Mouse (Mus musculus) cerebellum, postnatal 10 days (tissue): ENCODE results near the gene Cdip1.
"Not testable (repeated sequence)": the region's sequence is repeated elsewhere in the genome, so short reads cannot be mapped to it uniquely, and the experiment has no call there.

ENCODE experiments used
- DNase-seq, 2 experiments: peaks; one replicate each; pipeline ENCODE4 v3.0.0; 2021; ENCODE audit warnings: mixed read lengths in 2 of 2

Cdip1 gene

GRCm38 (mm10) chr16:4789810-4790559, at the start of gene Cdip1:
Cdip1 (minus strand) TSS chr16:4790292.
- DNase-seq: peak; percentile 98

GRCm38 (mm10) chr16:4839552-4839951, 49.5 kb upstream of the Cdip1 start:
- no peak for DNase-seq

GRCm38 (mm10) chr16:4837631-4838030, 47.5 kb upstream of the Cdip1 start:
- no peak for DNase-seq

GRCm38 (mm10) chr16:4835191-4835590, 45.1 kb upstream of the Cdip1 start, which contains the start of gene 4930562C15Rik:
4930562C15Rik (plus strand) TSS chr16:4835416.
- no peak for DNase-seq

GRCm38 (mm10) chr16:4833858-4834257, 43.8 kb upstream of the Cdip1 start:
- DNase-seq: no peak

- DNase-seq: peak; percentile 34 to 38
These were observed 41.7 kb upstream of the Cdip1 start for GRCm38 (mm10) chr16:4831650-4832419.

GRCm38 (mm10) chr16:4829271-4829900, 39.3 kb upstream of the Cdip1 start:
- no peak for DNase-seq

- DNase-seq: no peak
These were observed 37.5 kb upstream of the Cdip1 start for GRCm38 (mm10) chr16:4827639-4828038.

- DNase-seq: not testable (repeated sequence)
These were observed 34.4 kb upstream of the Cdip1 start for GRCm38 (mm10) chr16:4824466-4824865.

GRCm38 (mm10) chr16:4818349-4818748, 28.3 kb upstream of the Cdip1 start:
- DNase-seq: no peak

- no peak for DNase-seq
These were observed 6.5 kb upstream of the Cdip1 start for GRCm38 (mm10) chr16:4796631-4797030.

- DNase-seq: no peak
These were observed 1.2 kb upstream of the Cdip1 start for GRCm38 (mm10) chr16:4791332-4791731.

GRCm38 (mm10) chr16:4789311-4789768, 752 bp downstream of the Cdip1 start:
- DNase-seq: peak; percentile 70 to 71

GRCm38 (mm10) chr16:4788176-4788575, 1.9 kb downstream of the Cdip1 start:
- no peak for DNase-seq

- no peak for DNase-seq
These were observed 4.4 kb downstream of the Cdip1 start for GRCm38 (mm10) chr16:4785706-4786105.

GRCm38 (mm10) chr16:4782515-4782914, 7.6 kb downstream of the Cdip1 start:
- no peak for DNase-seq

GRCm38 (mm10) chr16:4781524-4782196, 8.4 kb downstream of the Cdip1 start:
- peak; percentile 86 to 90 for DNase-seq

GRCm38 (mm10) chr16:4778940-4779339, 11.2 kb downstream of the Cdip1 start:
- DNase-seq: no peak

- peak in 1 of 2 experiments; percentile 22 for DNase-seq
These were observed 12.0 kb downstream of the Cdip1 start for GRCm38 (mm10) chr16:4777905-4778609.

- DNase-seq: peak; percentile 53 to 57
These were observed 12.8 kb downstream of the Cdip1 start for GRCm38 (mm10) chr16:4777171-4777904.

- DNase-seq: peak; percentile 33 to 63
These were observed 16.7 kb downstream of the Cdip1 start for GRCm38 (mm10) chr16:4773289-4773970.
